In the genomic region with DNA sequence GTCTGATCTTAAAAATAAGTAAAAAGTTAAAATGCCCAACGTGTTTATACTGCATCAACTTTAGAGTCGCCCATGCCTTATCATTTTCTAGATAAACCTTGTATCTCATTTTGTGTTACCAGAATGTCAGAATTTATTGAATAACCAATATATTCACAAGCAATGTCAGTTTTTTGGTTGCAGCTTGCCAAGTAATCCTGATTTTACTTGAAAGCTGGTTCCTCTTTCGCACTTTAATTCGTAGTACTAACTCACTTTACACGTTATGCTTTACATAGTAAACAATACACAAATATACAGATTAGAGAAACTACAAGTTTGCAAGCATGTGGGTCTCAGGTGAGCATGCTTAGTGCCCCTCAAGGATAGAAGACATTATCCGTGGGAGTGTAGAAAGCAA, we compare ENCODE assay signal across 9 mouse cellular contexts. TPM values are rescaled to one million over a fixed set of nuclear protein-coding genes. Genes with fewer than 3 reads are reported as not detected.
DNase-seq lines count a peak whose midpoint lies in the region; ATAC-seq lines count a peak whose summit lies in the region.
"Had no signal": no experiment of that assay in that cellular context is flagged by ENCODE, and none has a peak within 500 bp of the region (broad histone marks: within the 10 kb centered on the region; RNA-seq: fewer than 3 reads in every experiment).

No protein-coding gene starts in this region.

- intact Hi-C loops in heart, postnatal 25 days (cut with DNase I) = loop anchor here (2.0 to 10.0 kb wide), 2 partner anchors 132 to 194 kb away; no protein-coding TSS in a partner anchor

- 63% methylated on average over 6 of the region's 6 CpGs for WGBS in heart, embryonic 16.5 days
- WGBS in lung, embryonic 16.5 days = 63% methylated on average over 6 of the region's 6 CpGs
- WGBS in limb, embryonic 12.5 days = 72% methylated on average over 6 of the region's 6 CpGs
- 62% methylated on average over 6 of the region's 6 CpGs for WGBS in stomach, embryonic 14.5 days

- H3K27ac ChIP-seq in heart, embryonic 16.5 days (ENCODE audit: low read length) = no peak overlapping the region
- no peak overlapping the region for H3K27ac ChIP-seq in lung, embryonic 16.5 days (ENCODE audit: low read length)
- H3K27ac ChIP-seq in limb, embryonic 12.5 days = no peak overlapping the region
- H3K27ac ChIP-seq in stomach, embryonic 14.5 days (ENCODE audit: low read length) = no peak overlapping the region
- H3K27ac ChIP-seq: left cerebral cortex, adult 2 months had no signal

- peaks cover 12% of the 10 kb centered on the region; the same call in 1 of the 2 replicates for H3K4me1 ChIP-seq in heart, embryonic 16.5 days (ENCODE audit: control insufficient read depth, insufficient read depth, low read length)
- 0 out of 2 replicates have a peak, but pooled peaks cover 5% of the 10 kb centered on the region for H3K4me1 ChIP-seq in lung, embryonic 16.5 days (replicated peaks; ENCODE audit: control insufficient read depth, insufficient read depth, low read length)
- H3K4me1 ChIP-seq in limb, embryonic 12.5 days (replicated peaks) = peaks cover 26% of the 10 kb centered on the region
- H3K4me1 ChIP-seq in stomach, embryonic 14.5 days (ENCODE audit: control insufficient read depth, insufficient read depth, low read length) = 0 out of 2 replicates have a peak, but pooled peaks cover 4% of the 10 kb centered on the region

- no peak for DNase-seq in heart, postnatal 25 days (ENCODE audit: low spot score)
- DNase-seq in lung, postnatal 36 days = no peak
- DNase-seq in cerebellum, postnatal 36 days = no peak
- DNase-seq in adrenal gland, postnatal 10 days = no peak

- H3K36me3 ChIP-seq in heart, embryonic 16.5 days (ENCODE audit: control insufficient read depth, insufficient read depth) = no peaks in the 10 kb centered on the region
- H3K36me3 ChIP-seq in lung, embryonic 16.5 days (ENCODE audit: control insufficient read depth, insufficient read depth, low read length) = no peaks in the 10 kb centered on the region
- H3K36me3 ChIP-seq in limb, embryonic 12.5 days = no peaks in the 10 kb centered on the region
- H3K36me3 ChIP-seq in stomach, embryonic 14.5 days (ENCODE audit: control insufficient read depth, insufficient read depth, low read length) = no peaks in the 10 kb centered on the region

- H3K4me3 ChIP-seq in heart, embryonic 16.5 days (ENCODE audit: low read length) = peak overlapping the region; percentile 73
- no peak overlapping the region; the same call in 1 of the 2 replicates for H3K4me3 ChIP-seq in lung, embryonic 16.5 days (ENCODE audit: low read length)
- 0 out of 2 replicates have a peak overlapping the region, but pooled peaks have one; percentile 58 for H3K4me3 ChIP-seq in limb, embryonic 12.5 days (replicated peaks)
- H3K4me3 ChIP-seq in stomach, embryonic 14.5 days (ENCODE audit: low read depth, low read length) = peak overlapping the region; percentile 47; the same call in 1 of the 2 replicates

- no peaks in the 10 kb centered on the region; the same call in 1 of the 2 replicates for H3K27me3 ChIP-seq in heart, embryonic 16.5 days (ENCODE audit: control insufficient read depth, insufficient read depth, low read length)
- no peaks in the 10 kb centered on the region; the same call in 1 of the 2 replicates for H3K27me3 ChIP-seq in lung, embryonic 16.5 days (ENCODE audit: control insufficient read depth, insufficient read depth, low read depth, low read length)
- H3K27me3 ChIP-seq in limb, embryonic 12.5 days = peaks cover 17% of the 10 kb centered on the region
- H3K27me3 ChIP-seq in stomach, embryonic 14.5 days (ENCODE audit: control insufficient read depth, insufficient read depth, low read length) = no peaks in the 10 kb centered on the region

- no peaks in the 10 kb centered on the region for H3K9me3 ChIP-seq in heart, embryonic 16.5 days (replicated peaks; ENCODE audit: control insufficient read depth, low read length)
- no peaks in the 10 kb centered on the region for H3K9me3 ChIP-seq in lung, embryonic 16.5 days (ENCODE audit: control insufficient read depth, low read length)
- no peaks in the 10 kb centered on the region for H3K9me3 ChIP-seq in limb, embryonic 12.5 days
- H3K9me3 ChIP-seq in stomach, embryonic 14.5 days (ENCODE audit: control insufficient read depth, low read depth, low read length) = no peaks in the 10 kb centered on the region

- H3K4me2 ChIP-seq in heart, embryonic 16.5 days (ENCODE audit: low read depth, low read length) = peak overlapping the region; percentile 73
- H3K4me2 ChIP-seq in lung, embryonic 16.5 days (ENCODE audit: low read depth, low read length) = peak overlapping the region; percentile 96
- H3K4me2 ChIP-seq in limb, embryonic 12.5 days = peak overlapping the region; percentile 91
- peak overlapping the region; percentile 90; the same call in 1 of the 2 replicates for H3K4me2 ChIP-seq in stomach, embryonic 14.5 days (replicated peaks; ENCODE audit: low read depth, low read length)

- H3K9ac ChIP-seq in heart, embryonic 16.5 days (ENCODE audit: low read length) = no peak overlapping the region
- H3K9ac ChIP-seq in lung, embryonic 16.5 days (ENCODE audit: low read length) = no peak overlapping the region
- no peak overlapping the region for H3K9ac ChIP-seq in limb, embryonic 12.5 days (replicated peaks)
- no peak overlapping the region for H3K9ac ChIP-seq in stomach, embryonic 14.5 days (replicated peaks; ENCODE audit: low read depth, low read length)

- no peak for ATAC-seq in heart, embryonic 16.5 days (replicated peaks; ENCODE audit: extremely low read depth, insufficient read depth, low FRiP score)
- no peak for ATAC-seq in lung, embryonic 16.5 days (ENCODE audit: low read depth)
- no peak for ATAC-seq in limb, embryonic 12.5 days (ENCODE audit: insufficient number of reproducible peaks, insufficient read depth, low FRiP score, low TSS enrichment, low read depth)
- ATAC-seq in stomach, embryonic 14.5 days (ENCODE audit: insufficient number of reproducible peaks, insufficient read depth, low FRiP score, low read depth) = no peak

RNA-seq across cellular contexts. Expression of a gene that starts 15.7 kb away (rescaled TPM):
- polyA plus RNA-seq in heart, embryonic 16.5 days (2015; fragmentation: Nextera tagmentation; extraction: Ambion mirVana) = 6.0 and 6.2 TPM in 2 replicates
- 10 to 100 TPM; 13.5 to 15.6 TPM for total RNA-seq in heart, postnatal 25 days (2021)
- 3.7 and 4.0 TPM in 2 replicates for polyA plus RNA-seq in lung, embryonic 16.5 days (2015; fragmentation: Nextera tagmentation; extraction: Ambion mirVana)
- polyA plus RNA-seq in limb, embryonic 12.5 days (2016; fragmentation: Nextera tagmentation; extraction: Ambion mirVana) = 5.2 and 5.3 TPM in 2 replicates
- 4.6 and 5.3 TPM in 2 replicates for polyA plus RNA-seq in stomach, embryonic 14.5 days (2014; fragmentation: Nextera tagmentation; extraction: Ambion mirVana)
- 1 to 10 TPM; 3.3 to 3.7 TPM for total RNA-seq in adrenal gland, postnatal 10 days (2021)

RNA-seq across cellular contexts. Expression of a gene that starts 36.9 kb away (rescaled TPM):
- 68.8 and 68.9 TPM in 2 replicates for polyA plus RNA-seq in heart, embryonic 16.5 days (2015; fragmentation: Nextera tagmentation; extraction: Ambion mirVana)
- 10 to 100 TPM; 62.4 to 64.7 TPM for total RNA-seq in heart, postnatal 25 days (2021)
- polyA plus RNA-seq in lung, embryonic 16.5 days (2015; fragmentation: Nextera tagmentation; extraction: Ambion mirVana) = 65.2 and 71.1 TPM in 2 replicates
- 83.7 and 84.5 TPM in 2 replicates for polyA plus RNA-seq in limb, embryonic 12.5 days (2016; fragmentation: Nextera tagmentation; extraction: Ambion mirVana)
- polyA plus RNA-seq in stomach, embryonic 14.5 days (2014; fragmentation: Nextera tagmentation; extraction: Ambion mirVana) = 68.2 and 68.8 TPM in 2 replicates
- total RNA-seq in adrenal gland, postnatal 10 days (2021) = 10 to 100 TPM; 72.0 to 83.0 TPM
